Mouse (Mus musculus) yolk sac, embryonic 10.5 days (tissue): ENCODE data around the gene Fam160b1.

ENCODE experiments used
- DNase-seq: peaks from one replicate; pipeline ENCODE4 v3.0.0-alpha.2; 2017; ENCODE audit warnings: low spot score

Fam160b1 gene

GRCm38 (mm10) chr19:57425296-57425695, 64.8 kb downstream of the Fam160b1 start:
- DNase-seq = no peak

- no peak for DNase-seq
Measured at GRCm38 (mm10) chr19:57426841-57427240, 66.4 kb downstream of the Fam160b1 start.

DNA sequence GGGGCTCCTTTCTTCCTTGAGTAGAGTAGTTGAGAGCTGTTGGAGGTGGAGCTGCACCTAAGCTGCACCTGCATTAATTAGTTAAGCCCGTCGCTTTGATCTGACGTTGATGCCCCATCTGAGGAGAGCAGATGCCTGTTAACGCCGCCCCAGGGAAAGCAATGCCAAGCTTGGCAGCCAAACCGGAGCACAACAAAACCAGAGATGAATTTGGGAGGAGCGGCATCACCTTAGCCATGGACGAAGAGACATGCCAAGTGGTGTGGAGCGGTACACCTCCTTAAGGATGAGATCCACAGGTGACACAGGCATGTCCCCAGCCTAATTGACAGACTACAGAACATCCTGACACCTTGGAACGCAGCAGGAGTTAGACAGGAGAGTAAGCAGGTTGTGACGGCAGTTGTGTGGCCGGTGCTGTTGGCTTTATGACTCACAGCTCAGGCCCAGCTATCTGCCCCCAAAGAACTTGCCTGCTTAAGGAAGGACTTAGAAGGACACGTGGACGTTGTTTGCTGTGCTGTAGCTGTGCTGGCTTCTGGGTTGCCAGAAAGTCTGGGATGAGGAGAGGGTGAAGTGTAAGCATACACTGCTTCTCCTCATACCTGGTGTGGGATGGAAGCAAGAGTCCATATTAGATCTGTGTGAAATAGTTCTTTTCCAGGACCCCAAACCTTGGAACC, 67.4 kb downstream of the Fam160b1 start:
- no peak for DNase-seq

GRCm38 (mm10) chr19:57428641-57429040, 68.2 kb downstream of the Fam160b1 start:
- no peak for DNase-seq

- no peak for DNase-seq
Measured at GRCm38 (mm10) chr19:57429926-57430325, 69.4 kb downstream of the Fam160b1 start.

GRCm38 (mm10) chr19:57431476-57431875, 71.0 kb downstream of the Fam160b1 start:
- no peak for DNase-seq

DNA sequence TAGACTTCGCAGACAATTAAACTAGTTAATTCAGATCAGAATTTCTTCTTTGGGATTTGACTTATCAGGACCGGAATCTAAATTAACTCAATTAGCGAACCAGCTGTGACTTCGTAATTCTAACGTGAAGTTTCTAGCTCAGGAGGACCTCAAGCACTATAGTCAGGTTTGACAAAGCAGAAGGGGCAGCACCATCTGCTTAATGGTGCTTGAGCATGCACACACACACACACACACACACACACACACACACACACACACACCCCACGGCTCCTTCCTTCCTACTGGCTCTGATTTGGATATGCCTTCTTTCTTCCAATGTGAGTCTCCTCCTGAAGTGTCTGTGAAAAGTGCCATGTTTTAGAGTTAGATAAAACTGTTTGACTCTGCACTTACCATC, 73.5 kb downstream of the Fam160b1 start:
- DNase-seq = no peak

- no peak for DNase-seq
Measured at GRCm38 (mm10) chr19:57436586-57437021, 76.1 kb downstream of the Fam160b1 start.

DNA sequence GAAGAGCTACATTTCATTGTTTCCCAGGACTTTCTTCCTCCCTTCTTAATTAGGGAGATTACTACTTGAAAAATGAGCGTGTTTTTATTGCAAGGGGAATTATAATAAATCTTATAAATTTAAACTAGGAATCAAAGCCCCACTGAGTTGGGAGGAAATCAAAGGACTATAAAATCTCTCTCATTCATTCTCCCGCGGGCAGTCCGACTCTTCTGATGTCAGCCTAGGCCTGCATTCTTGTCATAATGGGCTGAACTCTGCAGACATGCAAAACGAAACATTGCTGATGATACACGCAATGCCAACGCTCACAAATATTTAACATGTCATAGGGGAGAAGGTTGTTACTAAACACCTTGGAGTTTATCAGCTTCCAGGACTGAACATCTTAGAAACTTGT, 76.6 kb downstream of the Fam160b1 start:
- no peak for DNase-seq
